Mouse (Mus musculus): ENCODE data around the gene Grik3. TPM values are rescaled to one million over a fixed set of nuclear protein-coding genes. Genes with fewer than 3 reads are reported as not detected.

Grik3 gene
- total and polyA plus RNA-seq, 2 experiments from 2014 or later, result 0.07 to 0.11 TPM

DNA sequence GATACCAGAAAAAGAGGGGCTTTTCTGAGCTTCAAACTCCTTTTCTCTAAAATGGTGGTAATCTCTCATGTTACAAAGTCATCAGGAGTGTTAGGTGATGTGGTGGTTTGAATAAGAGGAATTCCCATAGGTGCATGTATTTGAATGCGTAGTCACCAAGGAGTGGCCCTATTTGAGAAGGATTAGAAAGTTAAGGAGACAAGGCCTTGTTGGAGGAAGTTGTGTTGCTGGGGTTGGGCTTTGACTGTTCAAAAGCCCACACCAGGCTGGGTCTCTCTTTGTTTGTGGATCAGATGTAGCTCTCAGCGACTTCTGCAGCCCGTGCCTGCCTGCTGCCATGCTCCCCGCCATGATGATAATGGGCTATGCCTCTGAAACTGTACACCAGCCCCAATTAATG lies 34.8 kb downstream of the Grik3 start:
- H3K4me3 ChIP-seq (ENCODE audit: low read depth, low read length), result no peak overlapping the region
- H3K27ac ChIP-seq (ENCODE audit: low read depth), result no peak overlapping the region
- no peak overlapping the region for H3K4me2 ChIP-seq (ENCODE audit: low read depth, low read length)
- no peak for DNase-seq (ENCODE audit: low spot score)
- 72% methylated on average over 4 of the region's 4 CpGs for WGBS
- H3K36me3 ChIP-seq (replicated peaks; ENCODE audit: control insufficient read depth, insufficient read depth, low read length), result no peaks in the 10 kb centered on the region
- no peak overlapping the region for H3K9ac ChIP-seq (replicated peaks; ENCODE audit: low read depth, low read length)
- no peaks in the 10 kb centered on the region for H3K9me3 ChIP-seq (replicated peaks; ENCODE audit: control insufficient read depth, low read length)
- ATAC-seq (ENCODE audit: insufficient read depth, low read depth), result no peak
- no peaks in the 10 kb centered on the region for H3K27me3 ChIP-seq (ENCODE audit: control insufficient read depth, insufficient read depth, low read length)
- TF ChIP-seq CTCF (IDR thresholded peaks at IDR 0.05; ENCODE audit: low read depth) (no peak), EP300 (IDR thresholded peaks at IDR 0.05; ENCODE audit: low read depth) (no peak)
- no peaks in the 10 kb centered on the region for H3K4me1 ChIP-seq (ENCODE audit: control insufficient read depth, insufficient read depth)

DNA sequence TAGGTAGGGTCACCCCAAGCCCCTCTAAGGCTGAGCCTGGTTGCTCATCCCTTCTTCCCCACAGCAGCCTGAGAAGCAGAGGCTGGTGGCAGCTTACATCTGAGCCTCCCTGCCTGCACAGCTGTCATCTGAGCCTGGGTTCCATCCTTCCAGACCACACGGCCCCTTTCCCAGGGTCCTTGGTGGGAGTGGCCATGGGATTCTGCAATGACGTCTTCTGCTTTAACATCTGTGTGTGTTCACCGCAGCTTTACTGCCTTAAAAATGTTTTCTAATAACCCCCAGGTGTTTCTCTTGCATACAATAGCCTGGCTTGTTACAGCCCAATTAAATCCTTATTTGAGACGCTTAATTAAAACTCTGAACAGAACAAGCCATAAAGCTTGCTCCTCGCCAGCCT lies 35.9 kb downstream of the Grik3 start:
- H3K9me3 ChIP-seq (replicated peaks; ENCODE audit: control insufficient read depth, low read length), result no peaks in the 10 kb centered on the region
- no peaks in the 10 kb centered on the region for H3K27me3 ChIP-seq (ENCODE audit: control insufficient read depth, insufficient read depth, low read length)
- no peaks in the 10 kb centered on the region for H3K4me1 ChIP-seq (ENCODE audit: control insufficient read depth, insufficient read depth)
- no peak overlapping the region for H3K9ac ChIP-seq (replicated peaks; ENCODE audit: low read depth, low read length)
- no peak for TF ChIP-seq CTCF (IDR thresholded peaks at IDR 0.05; ENCODE audit: low read depth)
- no peak for TF ChIP-seq EP300 (IDR thresholded peaks at IDR 0.05; ENCODE audit: low read depth)
- H3K4me3 ChIP-seq (ENCODE audit: low read depth, low read length), result no peak overlapping the region
- ATAC-seq (ENCODE audit: insufficient read depth, low read depth) (no peak), DNase-seq (ENCODE audit: low spot score) (no peak)
- no peaks in the 10 kb centered on the region for H3K36me3 ChIP-seq (replicated peaks; ENCODE audit: control insufficient read depth, insufficient read depth, low read length)
- 64% methylated on average over 5 of the region's 5 CpGs for WGBS
- H3K4me2 ChIP-seq (ENCODE audit: low read depth, low read length), result no peak overlapping the region
- H3K27ac ChIP-seq (ENCODE audit: low read depth), result no peak overlapping the region

DNA sequence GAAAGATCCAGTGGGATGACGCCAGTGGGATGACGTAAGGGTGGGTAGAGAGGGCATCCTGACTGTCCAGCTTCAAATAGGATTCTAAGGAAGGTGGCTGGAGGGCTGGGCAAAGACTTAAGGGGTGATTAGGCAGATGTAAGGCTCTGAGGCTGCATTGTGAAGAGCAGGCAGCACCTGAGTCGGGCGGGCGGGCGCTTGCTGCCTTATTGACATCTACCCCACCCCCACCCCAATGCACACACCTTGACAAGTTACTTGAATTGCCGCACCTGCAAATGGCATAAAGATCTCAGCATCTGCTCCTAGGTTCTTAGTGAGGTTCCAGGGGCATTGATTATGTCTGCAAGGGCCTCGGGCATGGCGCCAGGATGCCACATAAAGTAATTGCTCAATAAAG lies 43.5 kb downstream of the Grik3 start:
- Histone ChIP-seq H3K4me1 (ENCODE audit: control insufficient read depth, insufficient read depth) (no peaks in the 10 kb centered on the region), H3K27ac (ENCODE audit: low read depth) (no peak overlapping the region), H3K9ac (replicated peaks; ENCODE audit: low read depth, low read length) (no peak overlapping the region), H3K27me3 (ENCODE audit: control insufficient read depth, insufficient read depth, low read length) (peaks cover 19% of the 10 kb centered on the region; the same call in 1 of the 2 replicates), H3K4me3 (ENCODE audit: low read depth, low read length) (no peak overlapping the region), H3K9me3 (replicated peaks; ENCODE audit: control insufficient read depth, low read length) (no peaks in the 10 kb centered on the region), H3K4me2 (ENCODE audit: low read depth, low read length) (no peak overlapping the region), H3K36me3 (replicated peaks; ENCODE audit: control insufficient read depth, insufficient read depth, low read length) (no peaks in the 10 kb centered on the region)
- ATAC-seq (ENCODE audit: insufficient read depth, low read depth) (no peak), DNase-seq (ENCODE audit: low spot score) (no peak)
- no peak for TF ChIP-seq CTCF (IDR thresholded peaks at IDR 0.05; ENCODE audit: low read depth)
- TF ChIP-seq EP300 (IDR thresholded peaks at IDR 0.05; ENCODE audit: low read depth), result no peak
- 43% methylated on average over 9 of the region's 9 CpGs for WGBS

DNA sequence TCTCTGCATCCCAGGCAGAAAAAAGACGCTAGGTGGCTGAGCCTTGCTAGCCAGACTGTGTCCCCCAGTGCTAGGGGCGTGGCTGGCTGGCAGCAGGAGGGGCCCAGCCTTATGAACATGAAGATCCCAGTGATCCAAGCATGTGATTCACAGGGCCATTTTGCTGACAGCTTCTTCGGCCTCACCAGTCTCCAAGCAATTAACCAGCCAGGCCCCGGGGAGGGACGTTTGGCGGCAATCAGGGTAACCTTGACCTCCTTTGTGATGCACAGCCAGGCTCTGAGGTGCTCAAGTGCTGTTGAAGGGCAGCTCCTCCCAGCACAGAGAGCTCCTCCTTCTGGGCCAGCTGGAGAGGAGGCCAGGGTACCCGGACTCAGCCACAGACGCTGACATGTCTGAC lies 43.9 kb downstream of the Grik3 start:
- 5% methylated on average over 8 of the region's 8 CpGs for WGBS
- no peaks in the 10 kb centered on the region for H3K9me3 ChIP-seq (replicated peaks; ENCODE audit: control insufficient read depth, low read length)

DNA sequence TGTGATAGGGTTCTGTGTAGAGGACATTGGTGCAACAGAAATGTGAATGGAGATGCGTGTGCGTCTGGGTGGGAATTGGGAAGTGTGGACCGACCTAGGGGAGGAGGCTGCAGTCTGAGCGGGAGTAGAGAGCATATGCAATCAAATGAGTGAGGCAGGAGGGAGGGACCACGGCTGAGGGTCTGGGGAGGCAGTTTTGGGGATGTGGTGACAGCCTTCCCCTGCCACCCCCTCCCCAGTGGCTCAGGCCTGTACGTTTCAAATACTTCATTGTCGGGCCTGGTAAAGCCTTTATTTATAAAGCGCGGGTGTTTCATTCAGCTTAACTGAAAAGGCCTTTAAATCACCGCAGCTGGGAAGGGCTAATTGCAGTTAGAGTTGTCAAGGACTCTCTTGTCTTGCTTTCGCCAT lies 44.5 kb downstream of the Grik3 start:
- no peaks in the 10 kb centered on the region for H3K36me3 ChIP-seq (replicated peaks; ENCODE audit: control insufficient read depth, insufficient read depth, low read length)
- peaks cover 19% of the 10 kb centered on the region; the same call in 1 of the 2 replicates for H3K27me3 ChIP-seq (ENCODE audit: control insufficient read depth, insufficient read depth, low read length)
- ATAC-seq (ENCODE audit: insufficient read depth, low read depth), result no peak
- no peak for DNase-seq (ENCODE audit: low spot score)
- H3K9me3 ChIP-seq (replicated peaks; ENCODE audit: control insufficient read depth, low read length), result no peaks in the 10 kb centered on the region
- no peaks in the 10 kb centered on the region for H3K4me1 ChIP-seq (ENCODE audit: control insufficient read depth, insufficient read depth)
- no peak overlapping the region for H3K9ac ChIP-seq (replicated peaks; ENCODE audit: low read depth, low read length)
- H3K4me3 ChIP-seq (ENCODE audit: low read depth, low read length), result no peak overlapping the region
- TF ChIP-seq EP300 (IDR thresholded peaks at IDR 0.05; ENCODE audit: low read depth) (no peak), CTCF (IDR thresholded peaks at IDR 0.05; ENCODE audit: low read depth) (no peak)
- no peak overlapping the region for H3K4me2 ChIP-seq (ENCODE audit: low read depth, low read length)
- WGBS, result 24% methylated on average over 11 of the region's 11 CpGs
- H3K27ac ChIP-seq (ENCODE audit: low read depth), result no peak overlapping the region

More for the DNA sequence above, 43.9 kb downstream of the Grik3 start:
- ATAC-seq (ENCODE audit: insufficient read depth, low read depth), result no peak
- Histone ChIP-seq H3K9ac (replicated peaks; ENCODE audit: low read depth, low read length) (no peak overlapping the region), H3K4me1 (ENCODE audit: control insufficient read depth, insufficient read depth) (no peaks in the 10 kb centered on the region), H3K4me2 (ENCODE audit: low read depth, low read length) (no peak overlapping the region), H3K27me3 (ENCODE audit: control insufficient read depth, insufficient read depth, low read length) (peaks cover 19% of the 10 kb centered on the region; the same call in 1 of the 2 replicates), H3K36me3 (replicated peaks; ENCODE audit: control insufficient read depth, insufficient read depth, low read length) (no peaks in the 10 kb centered on the region), H3K27ac (ENCODE audit: low read depth) (no peak overlapping the region), H3K4me3 (ENCODE audit: low read depth, low read length) (no peak overlapping the region)
- DNase-seq (ENCODE audit: low spot score), result no peak
- TF ChIP-seq CTCF (IDR thresholded peaks at IDR 0.05; ENCODE audit: low read depth) (no peak), EP300 (IDR thresholded peaks at IDR 0.05; ENCODE audit: low read depth) (no peak)

DNA sequence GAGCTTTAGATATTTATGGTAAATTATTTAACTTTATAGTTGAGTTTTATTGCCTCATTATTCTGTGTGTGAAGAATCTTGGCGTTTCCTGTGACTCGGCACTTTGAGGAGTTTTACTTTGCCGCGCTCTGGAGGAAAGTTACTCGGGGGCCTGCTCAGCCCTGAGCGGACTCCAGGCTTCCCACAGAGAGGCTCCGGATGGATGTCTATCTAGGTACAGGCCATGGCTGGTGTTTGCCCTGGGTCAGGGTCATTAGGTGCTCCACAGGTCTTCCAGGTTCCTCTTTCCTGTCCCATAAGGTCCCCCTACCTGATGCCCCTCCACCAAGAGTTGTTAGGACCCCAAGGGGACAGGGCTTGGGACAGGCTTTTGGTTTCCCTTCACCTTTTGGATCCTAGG lies 45.0 kb downstream of the Grik3 start:
- Histone ChIP-seq H3K36me3 (replicated peaks; ENCODE audit: control insufficient read depth, insufficient read depth, low read length) (no peaks in the 10 kb centered on the region), H3K4me1 (ENCODE audit: control insufficient read depth, insufficient read depth) (no peaks in the 10 kb centered on the region), H3K27ac (ENCODE audit: low read depth) (no peak overlapping the region), H3K9me3 (replicated peaks; ENCODE audit: control insufficient read depth, low read length) (no peaks in the 10 kb centered on the region), H3K4me2 (ENCODE audit: low read depth, low read length) (no peak overlapping the region), H3K4me3 (ENCODE audit: low read depth, low read length) (no peak overlapping the region), H3K9ac (replicated peaks; ENCODE audit: low read depth, low read length) (no peak overlapping the region), H3K27me3 (ENCODE audit: control insufficient read depth, insufficient read depth, low read length) (peaks cover 19% of the 10 kb centered on the region; the same call in 1 of the 2 replicates)
- TF ChIP-seq EP300 (IDR thresholded peaks at IDR 0.05; ENCODE audit: low read depth) (no peak), CTCF (IDR thresholded peaks at IDR 0.05; ENCODE audit: low read depth) (no peak)
- DNase-seq (ENCODE audit: low spot score) (no peak), ATAC-seq (ENCODE audit: insufficient read depth, low read depth) (no peak)
- WGBS, result 41% methylated on average over 7 of the region's 7 CpGs
